Mouse (Mus musculus): ENCODE data around the gene Prss50. TPM values are rescaled to one million over a fixed set of nuclear protein-coding genes. Genes with fewer than 3 reads are reported as not detected.
A peak's percentile ranks its signal among the peaks of the same experiment; 100 is the strongest.

The Prss50 gene
- total and polyA plus RNA-seq, 2 experiments from 2014 or later, result not detected

GRCm38 (mm10) chr9:110880772-110881171, 23.0 kb downstream of the Prss50 start:
- Histone ChIP-seq H3K4me1 (ENCODE audit: control insufficient read depth, insufficient read depth) (peaks cover 23% of the 10 kb centered on the region), H3K4me3 (ENCODE audit: low read depth, low read length) (peak overlapping the region; percentile 58), H3K9ac (replicated peaks; ENCODE audit: low read depth, low read length) (0 out of 2 replicates have a peak overlapping the region, but pooled peaks have one; percentile 54), H3K27ac (ENCODE audit: low read depth) (peak overlapping the region; percentile 80; the same call in 1 of the 2 replicates), H3K9me3 (replicated peaks; ENCODE audit: control insufficient read depth, low read length) (no peaks in the 10 kb centered on the region), H3K4me2 (ENCODE audit: low read depth, low read length) (peak overlapping the region; percentile 74), H3K36me3 (replicated peaks; ENCODE audit: control insufficient read depth, insufficient read depth, low read length) (peaks cover 5% of the 10 kb centered on the region; the same call in 1 of the 2 replicates), H3K27me3 (ENCODE audit: control insufficient read depth, insufficient read depth, low read length) (no peaks in the 10 kb centered on the region)
- WGBS, result 63% methylated on average over 4 of the region's 4 CpGs
- ATAC-seq (ENCODE audit: insufficient read depth, low read depth) (no peak), DNase-seq (ENCODE audit: low spot score) (no peak)
- TF ChIP-seq EP300 (IDR thresholded peaks at IDR 0.05; ENCODE audit: low read depth) (no peak), CTCF (IDR thresholded peaks at IDR 0.05; ENCODE audit: low read depth) (no peak)

- no peak for DNase-seq (ENCODE audit: low spot score)
- no peaks in the 10 kb centered on the region for H3K27me3 ChIP-seq (ENCODE audit: control insufficient read depth, insufficient read depth, low read length)
Measured at GRCm38 (mm10) chr9:110881953-110882352, 24.2 kb downstream of the Prss50 start.

GRCm38 (mm10) chr9:110887388-110888303, 29.9 kb downstream of the Prss50 start:
- Histone ChIP-seq H3K4me2 (ENCODE audit: low read depth, low read length) (no peak overlapping the region), H3K9ac (replicated peaks; ENCODE audit: low read depth, low read length) (no peak overlapping the region), H3K36me3 (replicated peaks; ENCODE audit: control insufficient read depth, insufficient read depth, low read length) (peaks cover 10% of the 10 kb centered on the region; the same call in 1 of the 2 replicates), H3K27me3 (ENCODE audit: control insufficient read depth, insufficient read depth, low read length) (no peaks in the 10 kb centered on the region), H3K27ac (ENCODE audit: low read depth) (no peak overlapping the region), H3K4me3 (ENCODE audit: low read depth, low read length) (no peak overlapping the region), H3K9me3 (replicated peaks; ENCODE audit: control insufficient read depth, low read length) (no peaks in the 10 kb centered on the region), H3K4me1 (ENCODE audit: control insufficient read depth, insufficient read depth) (peaks cover 7% of the 10 kb centered on the region)
- ATAC-seq (ENCODE audit: insufficient read depth, low read depth) (no peak), DNase-seq (ENCODE audit: low spot score) (no peak)
- TF ChIP-seq CTCF (IDR thresholded peaks at IDR 0.05; ENCODE audit: low read depth) (no peak), EP300 (IDR thresholded peaks at IDR 0.05; ENCODE audit: low read depth) (no peak)
- WGBS, result 65% methylated on average over 9 of the region's 9 CpGs

More at GRCm38 (mm10) chr9:110881953-110882352, 24.2 kb downstream of the Prss50 start:
- H3K4me2 ChIP-seq (ENCODE audit: low read depth, low read length), result peak overlapping the region; percentile 7; the same call in 1 of the 2 replicates
- 0 out of 2 replicates have a peak overlapping the region, but pooled peaks have one; percentile 1 for H3K27ac ChIP-seq (ENCODE audit: low read depth)
- H3K4me1 ChIP-seq (ENCODE audit: control insufficient read depth, insufficient read depth), result peaks cover 23% of the 10 kb centered on the region
- TF ChIP-seq CTCF (IDR thresholded peaks at IDR 0.05; ENCODE audit: low read depth) (no peak), EP300 (IDR thresholded peaks at IDR 0.05; ENCODE audit: low read depth) (no peak)
- no peak overlapping the region for H3K4me3 ChIP-seq (ENCODE audit: low read depth, low read length)
- H3K36me3 ChIP-seq (replicated peaks; ENCODE audit: control insufficient read depth, insufficient read depth, low read length), result peaks cover 5% of the 10 kb centered on the region; the same call in 1 of the 2 replicates
- H3K9me3 ChIP-seq (replicated peaks; ENCODE audit: control insufficient read depth, low read length), result no peaks in the 10 kb centered on the region
- 65% methylated on average over 7 of the region's 7 CpGs for WGBS
- no peak overlapping the region for H3K9ac ChIP-seq (replicated peaks; ENCODE audit: low read depth, low read length)
- ATAC-seq (ENCODE audit: insufficient read depth, low read depth), result no peak

- Histone ChIP-seq H3K9me3 (replicated peaks; ENCODE audit: control insufficient read depth, low read length) (no peaks in the 10 kb centered on the region), H3K4me1 (ENCODE audit: control insufficient read depth, insufficient read depth) (peaks cover 7% of the 10 kb centered on the region), H3K4me3 (ENCODE audit: low read depth, low read length) (no peak overlapping the region), H3K27ac (ENCODE audit: low read depth) (no peak overlapping the region), H3K4me2 (ENCODE audit: low read depth, low read length) (no peak overlapping the region), H3K27me3 (ENCODE audit: control insufficient read depth, insufficient read depth, low read length) (no peaks in the 10 kb centered on the region), H3K9ac (replicated peaks; ENCODE audit: low read depth, low read length) (no peak overlapping the region), H3K36me3 (replicated peaks; ENCODE audit: control insufficient read depth, insufficient read depth, low read length) (peaks cover 13% of the 10 kb centered on the region; the same call in 1 of the 2 replicates)
- 91% methylated on average over 14 of the region's 14 CpGs for WGBS
- DNase-seq (ENCODE audit: low spot score), result no peak
- ATAC-seq (ENCODE audit: insufficient read depth, low read depth), result no peak
- no peak for TF ChIP-seq EP300 (IDR thresholded peaks at IDR 0.05; ENCODE audit: low read depth)
- no peak for TF ChIP-seq CTCF (IDR thresholded peaks at IDR 0.05; ENCODE audit: low read depth)
Measured at GRCm38 (mm10) chr9:110888935-110889334, 31.2 kb downstream of the Prss50 start.

GRCm38 (mm10) chr9:110890026-110890783, 32.4 kb downstream of the Prss50 start:
- DNase-seq (ENCODE audit: low spot score) (no peak), ATAC-seq (ENCODE audit: insufficient read depth, low read depth) (no peak; the same call in 1 of the 2 replicates)
- no peaks in the 10 kb centered on the region for H3K9me3 ChIP-seq (replicated peaks; ENCODE audit: control insufficient read depth, low read length)
- no peak overlapping the region for H3K4me2 ChIP-seq (ENCODE audit: low read depth, low read length)
- H3K27ac ChIP-seq (ENCODE audit: low read depth), result no peak overlapping the region
- 19% methylated on average over 19 of the region's 21 CpGs for WGBS
- H3K9ac ChIP-seq (replicated peaks; ENCODE audit: low read depth, low read length), result no peak overlapping the region
- H3K36me3 ChIP-seq (replicated peaks; ENCODE audit: control insufficient read depth, insufficient read depth, low read length), result 0 out of 2 replicates have a peak, but pooled peaks cover 12% of the 10 kb centered on the region
- peaks cover 4% of the 10 kb centered on the region; the same call in 1 of the 2 replicates for H3K27me3 ChIP-seq (ENCODE audit: control insufficient read depth, insufficient read depth, low read length)
- H3K4me3 ChIP-seq (ENCODE audit: low read depth, low read length), result no peak overlapping the region
- peaks cover 7% of the 10 kb centered on the region for H3K4me1 ChIP-seq (ENCODE audit: control insufficient read depth, insufficient read depth)
- no peak for TF ChIP-seq CTCF (IDR thresholded peaks at IDR 0.05; ENCODE audit: low read depth)
- TF ChIP-seq EP300 (IDR thresholded peaks at IDR 0.05; ENCODE audit: low read depth), result no peak
